Mouse (Mus musculus) cerebellum, adult 18-20 months (tissue): ENCODE data around the gene Tgif2.
"Not testable (repeated sequence)": the region's sequence is repeated elsewhere in the genome, so short reads cannot be mapped to it uniquely, and the experiment has no call there.

Source experiments
- DNase-seq, 2 experiments: peaks; one replicate each; pipeline ENCODE4 v3.0.0; 2021

Gene Tgif2

DNA sequence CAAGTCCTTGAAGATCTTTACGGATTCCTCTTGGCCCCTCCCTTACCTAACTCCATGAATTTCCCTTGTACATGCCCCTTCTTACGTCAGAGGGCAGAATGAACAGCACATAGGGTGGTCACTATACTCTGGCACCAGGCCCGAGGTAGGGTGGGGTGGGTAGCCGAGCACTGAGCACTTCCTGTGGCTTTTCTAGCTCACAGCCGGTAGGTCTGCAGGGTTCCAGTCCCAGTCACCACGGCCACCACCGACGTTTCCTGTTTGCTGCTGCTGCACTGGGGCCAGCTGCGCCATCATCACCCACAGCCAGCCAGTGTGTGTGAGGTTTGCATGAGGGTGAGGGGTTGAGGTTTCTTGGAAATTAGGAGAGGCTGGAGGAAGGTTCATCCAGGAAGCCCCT lies 37.9 kb downstream of the Tgif2 start:
- no peak for DNase-seq

DNA sequence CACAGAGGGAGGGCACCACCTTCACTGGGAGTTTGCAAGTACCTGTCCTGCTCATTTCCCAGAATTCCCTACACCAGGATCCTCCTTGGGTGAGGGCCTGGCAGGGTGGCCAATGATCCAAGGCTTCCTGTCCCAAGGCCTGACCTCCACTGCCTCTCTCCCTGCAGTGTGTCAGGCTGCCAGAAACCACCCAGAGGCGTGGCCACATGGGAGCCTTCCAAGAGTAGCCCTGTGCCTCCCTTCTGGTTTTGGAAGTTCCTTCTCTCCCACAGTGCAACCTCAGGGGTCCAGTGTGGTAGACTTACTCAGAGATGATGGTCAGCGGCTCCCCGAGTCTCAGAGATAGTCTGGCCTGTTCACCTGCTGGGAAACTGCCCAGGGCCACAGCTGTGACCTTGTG lies 39.7 kb downstream of the Tgif2 start:
- no peak for DNase-seq

- no peak for DNase-seq
Measured at GRCm38 (mm10) chr2:156882431-156883001, 42.7 kb downstream of the Tgif2 start.

- no peak for DNase-seq
Measured at GRCm38 (mm10) chr2:156884396-156885211, 44.8 kb downstream of the Tgif2 start.

DNA sequence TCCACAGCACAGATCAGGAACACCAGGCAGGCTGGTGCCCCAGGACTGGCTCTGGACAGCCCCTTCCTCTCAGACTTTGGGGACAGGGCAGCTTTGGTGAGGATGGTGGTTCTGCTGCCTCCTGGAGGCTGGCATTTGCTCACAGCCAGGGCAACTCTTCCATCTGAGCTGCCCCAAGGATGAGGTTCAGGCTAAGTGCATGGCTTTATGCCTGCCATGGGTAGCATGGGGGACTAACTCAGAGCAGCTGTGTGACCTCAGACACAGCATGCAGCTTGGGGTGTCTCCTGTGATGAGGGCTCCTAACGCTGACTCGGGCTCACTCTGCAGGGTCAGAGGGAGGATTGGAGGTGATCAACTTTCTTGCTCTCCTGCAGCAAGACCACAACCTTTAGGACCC lies 45.9 kb downstream of the Tgif2 start:
- not testable (repeated sequence) for DNase-seq

GRCm38 (mm10) chr2:156886084-156886631 lies 46.4 kb downstream of the Tgif2 start:
- DNase-seq = no peak

DNA sequence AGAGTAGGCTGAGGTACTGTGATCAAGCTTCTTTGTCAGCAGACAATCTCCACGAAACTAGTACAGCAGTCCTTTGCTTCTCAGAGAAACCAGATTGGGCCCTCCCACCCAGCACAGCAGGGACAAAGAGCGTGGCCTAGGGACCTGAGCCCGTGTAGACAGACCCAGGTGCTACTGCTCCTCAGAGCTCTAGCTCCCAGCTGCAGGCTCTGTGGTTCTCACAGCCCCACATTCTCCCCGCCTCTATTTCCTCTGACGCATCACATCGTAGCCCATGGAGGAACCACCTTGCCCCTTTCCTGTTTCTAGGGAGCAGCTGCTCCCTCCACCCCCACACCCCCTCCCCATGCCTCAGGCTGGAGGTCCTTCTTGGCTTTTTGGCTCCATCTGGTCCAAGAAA lies 47.2 kb downstream of the Tgif2 start, which contains the start of gene Sla2:
TSS of gene Sla2 (minus strand) at position 176 of the 400 bp plus-strand sequence.
- no peak for DNase-seq

DNA sequence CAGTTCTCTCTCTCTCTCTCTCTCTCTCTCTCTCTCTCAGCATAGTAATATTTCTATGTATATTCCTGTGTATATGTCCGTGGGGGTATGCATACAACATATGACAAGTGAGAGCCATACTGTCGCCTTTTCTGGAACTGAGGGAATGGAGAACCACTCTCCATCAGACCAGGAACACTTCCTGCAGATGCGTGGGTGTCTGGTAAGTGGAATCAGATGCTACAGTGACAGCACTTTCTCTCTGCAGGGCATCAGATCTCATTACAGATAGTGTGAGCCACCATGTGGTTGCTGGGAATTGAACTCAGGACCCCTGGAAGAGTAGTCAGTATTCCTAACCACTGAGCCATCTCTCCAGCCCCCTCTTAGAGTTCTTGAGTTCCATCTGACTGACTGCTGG lies 48.7 kb downstream of the Tgif2 start:
- DNase-seq = no peak

GRCm38 (mm10) chr2:156892240-156892639 lies 52.4 kb downstream of the Tgif2 start:
- no peak for DNase-seq

DNA sequence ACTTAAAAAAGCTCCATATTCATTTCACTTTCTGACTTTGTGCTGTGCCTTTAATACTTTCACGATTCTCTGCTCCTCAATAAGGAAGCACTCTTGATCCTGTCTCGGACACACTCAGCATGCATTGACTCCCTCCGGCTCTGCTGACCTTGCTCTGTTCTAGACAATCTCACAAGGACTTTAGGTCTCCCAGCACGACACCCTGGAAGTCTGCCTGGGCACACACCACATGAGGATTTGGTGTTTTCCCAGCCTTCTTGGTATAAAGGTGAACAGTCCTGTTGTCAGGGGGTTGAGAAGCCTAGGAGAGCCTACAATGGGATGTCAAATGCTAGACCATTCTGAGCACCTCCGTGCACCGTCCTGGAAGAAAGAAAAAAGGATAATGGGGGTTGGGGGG lies 53.0 kb downstream of the Tgif2 start:
- no peak for DNase-seq

DNA sequence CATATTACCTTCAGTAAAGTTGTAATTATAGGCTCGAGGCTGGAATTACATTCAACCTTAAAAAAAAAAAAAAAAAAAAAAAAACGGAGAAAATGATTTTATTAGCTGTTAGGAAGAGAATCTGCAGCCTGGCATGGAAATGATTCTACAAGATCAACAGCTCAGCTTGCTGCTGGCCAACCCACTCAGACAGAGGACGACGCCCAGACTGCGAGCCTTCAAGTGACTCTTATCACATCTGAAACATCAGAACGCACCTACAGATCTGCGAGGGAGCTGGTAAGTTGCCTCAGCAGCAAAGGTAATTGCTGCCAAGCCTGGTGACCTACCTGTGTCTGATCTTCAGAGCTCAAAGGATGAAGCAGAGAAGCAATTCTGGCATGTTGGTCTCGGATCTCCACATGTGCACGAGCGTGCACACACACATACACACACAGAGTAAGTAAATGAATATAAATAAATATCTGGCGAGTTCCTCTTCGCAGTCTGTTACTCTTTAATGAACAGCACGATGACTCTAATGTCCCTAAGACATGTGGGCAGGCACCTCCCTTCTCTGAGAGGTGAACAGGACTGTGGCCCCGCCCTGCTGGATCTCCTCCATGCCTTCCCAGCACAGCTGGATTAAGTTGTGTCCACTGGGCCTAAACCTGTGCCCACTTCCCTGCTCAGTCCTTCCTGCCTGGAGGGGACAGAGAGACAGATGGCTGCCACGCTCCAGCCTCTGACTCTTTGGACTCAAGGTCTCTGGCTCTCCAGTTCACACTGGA lies 54.9 kb downstream of the Tgif2 start:
- no peak for DNase-seq

GRCm38 (mm10) chr2:156896384-156896914 lies 56.6 kb downstream of the Tgif2 start:
- no peak for DNase-seq

DNA sequence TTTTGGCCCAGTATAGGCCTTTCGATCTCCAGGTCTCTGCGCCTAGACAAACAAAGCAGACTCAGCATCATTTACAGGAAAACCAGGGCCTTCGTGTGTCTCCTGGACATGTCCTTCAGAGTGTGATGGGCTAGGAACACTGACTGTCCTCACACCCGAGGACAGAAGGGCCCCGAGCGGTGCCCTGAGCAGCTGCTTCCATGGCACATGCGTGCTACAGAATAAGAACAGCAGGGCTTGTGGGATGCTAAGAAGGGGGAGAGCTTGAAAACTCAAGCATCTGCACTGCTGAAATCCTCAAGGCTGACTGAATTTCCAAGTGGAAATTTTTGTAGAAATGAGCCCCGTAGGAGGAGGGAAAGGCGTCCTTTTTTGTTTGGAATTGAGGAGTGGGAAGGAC lies 57.2 kb downstream of the Tgif2 start:
- no peak for DNase-seq

DNA sequence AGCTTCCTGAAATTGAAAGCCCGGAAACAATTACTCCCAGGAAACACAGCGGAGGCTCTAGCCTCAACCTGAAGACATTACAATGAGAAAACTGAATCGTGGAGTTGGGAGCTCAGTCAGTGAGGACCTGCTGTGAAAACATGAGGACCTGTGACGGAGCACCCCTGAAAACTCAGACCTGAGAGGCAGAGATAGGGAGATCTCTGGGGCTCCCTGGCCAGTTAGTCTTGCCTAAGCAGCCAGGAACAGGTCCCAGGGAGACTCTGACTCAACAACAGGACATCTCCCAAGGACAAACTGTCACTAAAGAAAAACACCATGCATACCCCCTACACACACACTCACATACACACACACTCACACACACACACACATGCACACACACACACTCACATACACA lies 58.6 kb downstream of the Tgif2 start:
- DNase-seq = no peak

DNA sequence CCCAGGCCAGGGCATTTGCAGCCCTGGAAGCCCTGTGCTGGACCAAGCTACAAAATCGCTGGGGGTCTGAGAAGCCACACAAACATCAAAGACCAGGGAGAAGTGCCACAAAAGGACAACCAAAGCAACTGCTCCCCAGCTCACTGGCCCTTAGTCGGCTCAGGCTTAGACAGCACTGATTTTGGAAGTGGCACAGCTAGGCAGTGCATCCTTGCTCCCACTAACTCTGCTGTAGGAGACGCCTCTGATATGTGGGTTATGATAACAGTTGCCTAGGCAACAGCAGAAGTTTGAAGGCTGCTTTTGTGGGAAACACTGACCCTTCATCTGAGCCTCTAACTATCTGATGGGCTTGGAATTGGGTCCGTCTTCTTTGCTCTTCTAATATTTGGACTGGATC lies 59.4 kb downstream of the Tgif2 start:
- DNase-seq = no peak

DNA sequence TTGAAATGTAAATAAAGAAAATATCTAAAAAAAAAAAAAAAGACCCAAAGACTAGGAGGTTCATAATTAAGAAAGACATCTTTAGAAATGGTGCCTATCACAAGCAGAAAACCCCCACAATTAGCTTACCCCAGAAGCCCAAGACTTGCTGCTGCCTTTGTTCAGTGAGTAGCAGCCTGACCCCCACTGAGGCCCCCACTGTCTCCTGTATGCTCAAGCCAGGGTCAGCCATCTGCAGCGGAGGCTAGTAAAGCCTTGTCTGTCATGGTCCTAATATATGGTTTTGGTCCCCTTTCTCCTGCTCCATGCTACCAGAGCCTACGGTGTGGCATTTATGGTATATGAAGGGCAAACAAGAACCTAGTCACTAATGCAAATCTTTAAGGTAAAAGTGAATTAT lies 61.5 kb downstream of the Tgif2 start:
- DNase-seq = no peak

- DNase-seq = no peak
Measured at GRCm38 (mm10) chr2:156901883-156902282, 62.1 kb downstream of the Tgif2 start.

DNA sequence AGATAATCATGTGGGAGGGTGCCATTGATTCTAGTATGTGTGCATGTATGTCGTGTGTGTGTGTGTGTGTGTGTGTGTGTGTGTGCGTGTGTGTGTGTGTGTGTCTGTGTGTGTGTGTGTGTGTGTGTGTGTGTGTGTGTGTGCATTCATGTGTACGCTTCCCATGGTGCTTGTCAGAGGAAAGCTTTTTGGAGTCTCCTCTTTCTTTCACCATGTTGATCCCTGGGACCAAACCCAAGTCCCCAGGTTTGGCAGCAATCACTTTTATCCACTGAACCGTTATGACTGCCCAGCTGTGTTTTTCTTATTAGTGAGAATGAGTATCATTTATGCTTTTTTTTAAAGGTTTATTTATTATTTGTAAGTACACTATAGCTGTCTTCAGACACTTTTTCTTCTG lies 62.6 kb downstream of the Tgif2 start:
- DNase-seq = not testable (repeated sequence)

GRCm38 (mm10) chr2:156903367-156903766 lies 63.6 kb downstream of the Tgif2 start:
- no peak for DNase-seq
